Mouse (Mus musculus) ovary, postnatal 14 days (tissue): Measurements from ENCODE around the gene Sec23b.
A peak's percentile ranks its signal among the peaks of the same experiment; 100 is the strongest.
"Not testable (repeated sequence)": the region's sequence is repeated elsewhere in the genome, so short reads cannot be mapped to it uniquely, and the experiment has no call there.

Experiments used
- DNase-seq: peaks from one replicate; pipeline ENCODE4 v3.0.0; 2022; ENCODE audit warnings: low spot score

Sec23b gene

GRCm38 (mm10) chr2:144555820-144556552, at the start of gene Sec23b:
Gene Sec23b (plus strand): TSS chr2:144556229.
- peak; percentile 94 for DNase-seq

GRCm38 (mm10) chr2:144514619-144515018, 41.4 kb upstream of the Sec23b start:
- DNase-seq = no peak

GRCm38 (mm10) chr2:144519772-144520171, 36.3 kb upstream of the Sec23b start:
- DNase-seq = no peak

- no peak for DNase-seq
These were observed 30.2 kb upstream of the Sec23b start for GRCm38 (mm10) chr2:144525856-144526255.

- DNase-seq = peak; percentile 91
These were observed 28.8 kb upstream of the Sec23b start, which contains the start of the genes Dzank1 and Polr3f for GRCm38 (mm10) chr2:144526981-144527820. Gene Dzank1 (minus strand): TSS chr2:144527414. Gene Polr3f (plus strand): TSS chr2:144527718.

GRCm38 (mm10) chr2:144527821-144528174, 28.2 kb upstream of the Sec23b start:
- no peak for DNase-seq

- DNase-seq = no peak
These were observed 18.9 kb upstream of the Sec23b start for GRCm38 (mm10) chr2:144537123-144537522.

GRCm38 (mm10) chr2:144541246-144541645, 14.8 kb upstream of the Sec23b start:
- DNase-seq = no peak

GRCm38 (mm10) chr2:144543670-144544069, 12.4 kb upstream of the Sec23b start:
- no peak for DNase-seq

GRCm38 (mm10) chr2:144544630-144545029, 11.4 kb upstream of the Sec23b start:
- no peak for DNase-seq

- DNase-seq = no peak
These were observed 11.0 kb upstream of the Sec23b start for GRCm38 (mm10) chr2:144545061-144545460.

- no peak for DNase-seq
These were observed 10.5 kb upstream of the Sec23b start for GRCm38 (mm10) chr2:144545481-144545880.

GRCm38 (mm10) chr2:144547559-144547958, 8.5 kb upstream of the Sec23b start:
- no peak for DNase-seq

GRCm38 (mm10) chr2:144550529-144550928, 5.5 kb upstream of the Sec23b start, which contains the start of gene Rbbp9:
Gene Rbbp9 (minus strand): TSS chr2:144550869.
- DNase-seq = peak; percentile 42

GRCm38 (mm10) chr2:144553905-144554304, 2.1 kb upstream of the Sec23b start:
- DNase-seq = no peak

GRCm38 (mm10) chr2:144555286-144555819, 676 bp upstream of the Sec23b start:
- DNase-seq = no peak

- DNase-seq = no peak
These were observed 32.7 kb downstream of the Sec23b start for GRCm38 (mm10) chr2:144588723-144589122.

- not testable (repeated sequence) for DNase-seq
These were observed 37.0 kb downstream of the Sec23b start for GRCm38 (mm10) chr2:144593036-144593435.

GRCm38 (mm10) chr2:144593951-144594651, 38.1 kb downstream of the Sec23b start, which contains the start of gene Smim26:
Gene Smim26 (plus strand): TSS chr2:144594054.
- peak; percentile 54 for DNase-seq

- no peak for DNase-seq
These were observed 42.0 kb downstream of the Sec23b start for GRCm38 (mm10) chr2:144598006-144598405.

- peak; percentile 80 for DNase-seq
These were observed 44.0 kb downstream of the Sec23b start, which contains the start of gene Dtd1 for GRCm38 (mm10) chr2:144599831-144600687. Gene Dtd1 (plus strand): TSS chr2:144599897.
